Mouse (Mus musculus): Measurements from ENCODE around the gene Olfr1361.

The Olfr1361 gene

GRCm38 (mm10) chr13:21663286-21663685, at the start of gene Olfr1361:
TSS of gene Olfr1361 (minus strand) at chr13:21663386.
- DNase-seq: no peak

GRCm38 (mm10) chr13:21711698-21712097, 48.5 kb upstream of the Olfr1361 start:
- DNase-seq: no peak

- peak; percentile 86 for DNase-seq
Measured at GRCm38 (mm10) chr13:21710821-21711525, 47.8 kb upstream of the Olfr1361 start.

GRCm38 (mm10) chr13:21710031-21710711, 47.0 kb upstream of the Olfr1361 start:
- DNase-seq: peak; percentile 93

GRCm38 (mm10) chr13:21706669-21707068, 43.5 kb upstream of the Olfr1361 start:
- DNase-seq: no peak

GRCm38 (mm10) chr13:21697811-21698210, 34.6 kb upstream of the Olfr1361 start, which contains the start of gene Olfr1359:
TSS of gene Olfr1359 (plus strand) at chr13:21698111.
- no peak for DNase-seq

GRCm38 (mm10) chr13:21677305-21677704, 14.1 kb upstream of the Olfr1361 start, which contains the start of gene Olfr1360:
TSS of gene Olfr1360 (minus strand) at chr13:21677405.
- no peak for DNase-seq

- DNase-seq: no peak
Measured at GRCm38 (mm10) chr13:21642418-21642817, 20.8 kb downstream of the Olfr1361 start, which contains the start of gene Olfr11. TSS of gene Olfr11 (minus strand) at chr13:21642518.

- DNase-seq: no peak
Measured at GRCm38 (mm10) chr13:21613922-21614321, 49.3 kb downstream of the Olfr1361 start, which contains the start of gene Olfr1362. TSS of gene Olfr1362 (minus strand) at chr13:21614022.

All from thymus, postnatal 25 days (tissue).